Mouse (Mus musculus): ENCODE data around the gene Ntpcr.

The Ntpcr gene

GRCm38 (mm10) chr8:125729746-125730145, at the start of gene Ntpcr:
TSS of gene Ntpcr (plus strand) at chr8:125729963.
- DNase-seq, result no peak

GRCm38 (mm10) chr8:125680851-125681408, 48.8 kb upstream of the Ntpcr start:
- no peak for DNase-seq

GRCm38 (mm10) chr8:125685216-125685760, 44.5 kb upstream of the Ntpcr start:
- no peak for DNase-seq

- DNase-seq, result peak in 1 of 2 experiments; percentile 57
Measured at GRCm38 (mm10) chr8:125686221-125686865, 43.4 kb upstream of the Ntpcr start.

GRCm38 (mm10) chr8:125690166-125690915, 39.4 kb upstream of the Ntpcr start:
- DNase-seq, result no peak

GRCm38 (mm10) chr8:125690961-125691360, 38.8 kb upstream of the Ntpcr start:
- no peak for DNase-seq

GRCm38 (mm10) chr8:125692447-125692846, 37.3 kb upstream of the Ntpcr start:
- DNase-seq, result no peak

- no peak for DNase-seq
Measured at GRCm38 (mm10) chr8:125693197-125693596, 36.6 kb upstream of the Ntpcr start.

- no peak for DNase-seq
Measured at GRCm38 (mm10) chr8:125695951-125696350, 33.8 kb upstream of the Ntpcr start.

GRCm38 (mm10) chr8:125699391-125700025, 30.3 kb upstream of the Ntpcr start:
- DNase-seq, result no peak

- DNase-seq, result no peak
Measured at GRCm38 (mm10) chr8:125700407-125700806, 29.4 kb upstream of the Ntpcr start.

- no peak for DNase-seq
Measured at GRCm38 (mm10) chr8:125702868-125703473, 26.8 kb upstream of the Ntpcr start.

- DNase-seq, result no peak
Measured at GRCm38 (mm10) chr8:125704434-125704833, 25.3 kb upstream of the Ntpcr start.

- DNase-seq, result no peak
Measured at GRCm38 (mm10) chr8:125705816-125706215, 23.9 kb upstream of the Ntpcr start.

- no peak for DNase-seq
Measured at GRCm38 (mm10) chr8:125709171-125709570, 20.6 kb upstream of the Ntpcr start.

- DNase-seq, result no peak
Measured at GRCm38 (mm10) chr8:125711514-125711913, 18.2 kb upstream of the Ntpcr start.

- DNase-seq, result no peak
Measured at GRCm38 (mm10) chr8:125716211-125716610, 13.6 kb upstream of the Ntpcr start.

- DNase-seq, result peak; percentile 25 to 60
Measured at GRCm38 (mm10) chr8:125716613-125717012, 13.2 kb upstream of the Ntpcr start.

GRCm38 (mm10) chr8:125718914-125719313, 10.8 kb upstream of the Ntpcr start:
- no peak for DNase-seq

GRCm38 (mm10) chr8:125722675-125723074, 7.1 kb upstream of the Ntpcr start:
- DNase-seq, result peak; percentile 20 to 64

GRCm38 (mm10) chr8:125723437-125723836, 6.3 kb upstream of the Ntpcr start:
- DNase-seq, result no peak

GRCm38 (mm10) chr8:125725037-125725820, 4.5 kb upstream of the Ntpcr start:
- no peak for DNase-seq

Data from kidney, postnatal 25 days (tissue).